Mouse (Mus musculus): ENCODE measurements around the gene Lypd8. TPM values are rescaled to one million over a fixed set of nuclear protein-coding genes. Genes with fewer than 3 reads are reported as not detected.

Lypd8 gene
- total RNA-seq, 4 experiments from 2014 or later = not detected

- no peak for DNase-seq (ENCODE audit: low spot score)
These were observed 21.3 kb downstream of the Lypd8 start for GRCm38 (mm10) chr11:58399985-58400645.

GRCm38 (mm10) chr11:58400655-58401054 lies 21.8 kb downstream of the Lypd8 start:
- DNase-seq (ENCODE audit: low spot score) = no peak

GRCm38 (mm10) chr11:58408066-58408465 lies 29.2 kb downstream of the Lypd8 start:
- no peak for DNase-seq (ENCODE audit: low spot score)

- DNase-seq (ENCODE audit: low spot score) = no peak
These were observed 39.5 kb downstream of the Lypd8 start for GRCm38 (mm10) chr11:58418336-58418735.

- no peak for DNase-seq (ENCODE audit: low spot score)
These were observed 42.0 kb downstream of the Lypd8 start, which contains the start of gene 1810065E05Rik for GRCm38 (mm10) chr11:58420815-58421214. Gene 1810065E05Rik, plus strand, starts transcription at chr11:58421111.

- DNase-seq (ENCODE audit: low spot score) = no peak
These were observed 53.4 kb downstream of the Lypd8 start, which contains the start of gene Gm12253 for GRCm38 (mm10) chr11:58432259-58432658. Gene Gm12253, plus strand, starts transcription at chr11:58432559.

GRCm38 (mm10) chr11:58437866-58438265 lies 59.0 kb downstream of the Lypd8 start:
- DNase-seq (ENCODE audit: low spot score) = no peak

Other genes starting within 250 kb of the Lypd8 start
- gene Gemin5, start 210.5 kb upstream of the Lypd8 start, total RNA-seq (2022) = 1 to 10 TPM; 8.8 to 9.6 (median 9.2) TPM
- 10 to 100 TPM; 45.6 to 62.3 (median 52.4) TPM for gene Mrpl22, start 207.4 kb upstream of the Lypd8 start, total RNA-seq (2022)
- gene Igtp, start 179.5 kb upstream of the Lypd8 start, total RNA-seq (2022) = 10 to 100 TPM in 2 of 4 experiments, 1 to 10 TPM in 2; 8.5 to 10.9 (median 9.5) TPM
- gene Irgm2, start 179.4 kb upstream of the Lypd8 start, total RNA-seq (2022) = 10 to 100 TPM; 10.8 to 11.6 (median 11.5) TPM
- gene 4930438A08Rik, start 104.2 kb upstream of the Lypd8 start, total RNA-seq (2022) = not detected
- gene Zfp692, start 72.0 kb upstream of the Lypd8 start, total RNA-seq (2022) = 1 to 10 TPM; 3.0 to 5.0 (median 3.5) TPM
- gene Zfp672, start 48.7 kb upstream of the Lypd8 start, total RNA-seq (2022) = 10 to 100 TPM; 41.4 to 45.8 (median 45.2) TPM
- 10 to 100 TPM; 25.4 to 36.8 (median 30.4) TPM for gene Sh3bp5l, start 48.3 kb upstream of the Lypd8 start, total RNA-seq (2022)
- not detected for gene 1810065E05Rik, start 42.1 kb downstream of the Lypd8 start, total RNA-seq (2022)
- not detected for gene Gm12253, start 53.5 kb downstream of the Lypd8 start, total RNA-seq (2022)
- not detected for gene Lypd9, start 73.9 kb downstream of the Lypd8 start, total RNA-seq (2022)
- gene Olfr30, start 83.2 kb downstream of the Lypd8 start, total RNA-seq (2022) = not detected
- gene Olfr332, start 113.5 kb downstream of the Lypd8 start, total RNA-seq (2022) = not detected
- not detected for gene Olfr331, start 123.5 kb downstream of the Lypd8 start, total RNA-seq (2022)
- not detected for gene Olfr330, start 155.8 kb downstream of the Lypd8 start, total RNA-seq (2022)
- not detected for gene Olfr329-ps, start 167.4 kb downstream of the Lypd8 start, total RNA-seq (2022)
- not detected for gene Olfr328, start 176.6 kb downstream of the Lypd8 start, total RNA-seq (2022)
- not detected for gene Olfr224, start 191.5 kb downstream of the Lypd8 start, total RNA-seq (2022)
- gene Olfr325, start 198.7 kb downstream of the Lypd8 start, total RNA-seq (2022) = not detected
- gene Olfr324, start 216.1 kb downstream of the Lypd8 start, total RNA-seq (2022) = not detected
- gene 2210407C18Rik, start 237.0 kb downstream of the Lypd8 start, total RNA-seq (2022) = 1 to 10 TPM; 3.2 to 9.2 (median 6.2) TPM

Data from heart, adult 8-10 months (tissue).